Mouse (Mus musculus) E14TG2a.4 (cell line): ENCODE data around the gene U2af2.

Source experiments
- H3K27me3 ChIP-seq: 2 replicates; pipeline ENCODE4 v1.6.1; 2014; ENCODE audit warnings: low read length, control low read depth; ENCODE audit not compliant: insufficient read depth
- H3K36me3 ChIP-seq: 2 replicates; pipeline ENCODE4 v1.6.1; 2014; ENCODE audit warnings: low read length, control low read depth; ENCODE audit not compliant: insufficient read depth
- H3K4me1 ChIP-seq: replicated peaks from 2 replicates; pipeline ENCODE4 v1.6.1; 2014; ENCODE audit warnings: low read depth, low read length, control low read depth
- H3K4me3 ChIP-seq: replicated peaks from 2 replicates; pipeline ENCODE4 v1.5.1; 2014; ENCODE audit warnings: mild to moderate bottlenecking, low read length
- H3K9me3 ChIP-seq: 2 replicates; pipeline ENCODE4 v1.6.1; 2014; ENCODE audit warnings: low read length, control low read depth
- CTCF ChIP-seq: conservative IDR thresholded peaks from 2 replicates; pipeline ENCODE4 v1.5.1; 2014; ENCODE audit warnings: low read length
- NANOG ChIP-seq: IDR thresholded peaks from 2 replicates; pipeline ENCODE4 v1.6.1; 2014; ENCODE audit warnings: borderline replicate concordance, low read length, mixed read lengths
- POU5F1 ChIP-seq: IDR thresholded peaks from 2 replicates; pipeline ENCODE4 v1.6.1; 2014; ENCODE audit warnings: low read length, borderline replicate concordance

The U2af2 gene

DNA sequence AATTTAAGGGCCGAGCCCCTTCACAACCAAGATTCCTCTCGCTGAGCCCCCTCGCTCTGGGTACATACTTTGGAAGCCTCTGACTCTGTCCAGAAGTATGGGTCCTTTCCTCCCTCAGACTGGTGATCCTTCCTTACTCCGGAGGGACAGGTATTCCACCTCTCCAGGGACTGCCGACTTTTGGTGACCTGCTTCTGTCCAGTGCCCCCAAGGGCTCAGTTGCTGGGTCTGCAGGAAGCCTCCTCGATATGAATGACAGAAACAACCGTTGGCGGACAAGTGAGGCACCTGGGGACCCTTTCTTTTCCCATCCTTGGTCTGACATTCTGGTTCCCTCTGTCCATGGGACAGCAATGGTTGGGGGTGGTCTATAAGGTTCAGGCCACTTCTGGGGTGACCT lies 4.6 kb upstream of the U2af2 start:
- Histone ChIP-seq H3K4me1 (peaks cover 64% of the 10 kb centered on the region), H3K9me3 (no peaks in the 10 kb centered on the region), H3K36me3 (peaks cover 14% of the 10 kb centered on the region; the same call in 1 of the 2 replicates), H3K27me3 (peaks cover 66% of the 10 kb centered on the region), H3K4me3 (peak overlapping the region; percentile 84)
- TF ChIP-seq CTCF (no peak), POU5F1 (no peak), NANOG (no peak)

DNA sequence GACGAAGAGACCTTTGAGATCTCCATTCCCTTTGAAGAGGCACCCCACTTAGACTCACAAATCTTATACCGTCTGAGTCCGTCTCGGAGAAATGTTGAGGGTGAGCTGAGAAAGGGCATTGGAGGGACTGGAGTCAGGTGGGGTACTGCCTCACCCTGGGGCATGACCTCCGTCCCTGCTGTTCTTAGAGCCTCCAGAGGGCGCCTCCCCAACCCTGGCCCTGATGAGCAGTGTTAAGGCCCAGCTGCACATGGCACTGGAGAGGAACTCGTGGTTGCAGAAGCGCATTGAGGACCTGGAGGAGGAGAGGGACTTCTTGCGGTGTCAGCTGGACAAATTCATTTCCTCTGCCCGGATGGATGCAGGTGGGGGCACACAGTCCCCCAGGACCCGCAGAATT lies 4.1 kb upstream of the U2af2 start:
- peaks cover 62% of the 10 kb centered on the region for H3K27me3 ChIP-seq
- H3K4me3 ChIP-seq: peak overlapping the region; percentile 84
- TF ChIP-seq NANOG (no peak), CTCF (peak; percentile 18; the same call in 1 of the 2 replicates)
- H3K36me3 ChIP-seq: peaks cover 14% of the 10 kb centered on the region; the same call in 1 of the 2 replicates
- no peaks in the 10 kb centered on the region for H3K9me3 ChIP-seq
- H3K4me1 ChIP-seq: peaks cover 60% of the 10 kb centered on the region

DNA sequence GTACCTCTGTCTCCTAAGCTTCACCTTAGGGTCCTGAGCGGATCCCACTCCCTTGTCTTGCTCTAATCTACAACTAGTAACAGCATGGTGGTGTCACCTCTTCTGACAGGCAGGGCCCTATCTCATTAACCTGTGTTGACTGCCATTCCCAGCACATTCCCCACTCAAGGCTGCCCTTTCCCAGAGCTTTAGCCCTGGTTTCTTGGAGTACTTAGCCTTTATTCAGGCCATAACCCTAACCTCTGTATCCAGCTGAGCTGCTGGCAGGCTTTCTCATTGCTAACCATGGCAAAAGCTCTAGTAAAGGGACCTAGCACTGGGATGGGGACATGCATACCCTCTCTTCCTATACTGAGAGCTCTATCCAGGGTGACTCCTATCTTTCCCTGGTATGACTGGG lies 3.3 kb upstream of the U2af2 start:
- Histone ChIP-seq H3K27me3 (peaks cover 54% of the 10 kb centered on the region), H3K36me3 (peaks cover 14% of the 10 kb centered on the region; the same call in 1 of the 2 replicates), H3K4me3 (no peak overlapping the region), H3K9me3 (no peaks in the 10 kb centered on the region), H3K4me1 (peaks cover 55% of the 10 kb centered on the region)
- TF ChIP-seq NANOG: no peak
- no peak for TF ChIP-seq POU5F1
- TF ChIP-seq CTCF: no peak

DNA sequence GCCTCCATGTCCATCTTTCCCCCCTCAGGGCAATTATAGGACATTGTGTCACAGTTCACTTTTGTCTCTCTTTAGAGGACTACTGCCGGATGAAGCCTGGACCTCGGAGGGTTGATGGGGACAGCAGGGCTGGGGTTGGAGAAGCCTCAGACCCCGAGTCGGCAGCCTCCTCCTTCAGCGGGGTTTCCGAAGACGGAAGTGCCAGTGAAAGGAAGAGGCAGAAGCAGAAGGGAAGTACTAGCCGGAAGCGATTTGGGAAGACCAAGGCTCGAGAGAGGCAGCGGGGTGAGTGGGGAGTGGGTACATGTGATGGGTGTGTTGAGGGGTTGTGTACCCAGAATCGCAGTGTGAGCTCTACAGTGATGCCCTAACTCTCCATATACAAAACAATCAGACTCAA lies 2.5 kb upstream of the U2af2 start:
- H3K4me1 ChIP-seq: peaks cover 55% of the 10 kb centered on the region
- H3K4me3 ChIP-seq: peak overlapping the region; percentile 97; the same call in 1 of the 2 replicates
- TF ChIP-seq POU5F1 (no peak), CTCF (no peak), NANOG (no peak)
- no peaks in the 10 kb centered on the region for H3K9me3 ChIP-seq
- peaks cover 46% of the 10 kb centered on the region for H3K27me3 ChIP-seq
- peaks cover 22% of the 10 kb centered on the region; the same call in 1 of the 2 replicates for H3K36me3 ChIP-seq

DNA sequence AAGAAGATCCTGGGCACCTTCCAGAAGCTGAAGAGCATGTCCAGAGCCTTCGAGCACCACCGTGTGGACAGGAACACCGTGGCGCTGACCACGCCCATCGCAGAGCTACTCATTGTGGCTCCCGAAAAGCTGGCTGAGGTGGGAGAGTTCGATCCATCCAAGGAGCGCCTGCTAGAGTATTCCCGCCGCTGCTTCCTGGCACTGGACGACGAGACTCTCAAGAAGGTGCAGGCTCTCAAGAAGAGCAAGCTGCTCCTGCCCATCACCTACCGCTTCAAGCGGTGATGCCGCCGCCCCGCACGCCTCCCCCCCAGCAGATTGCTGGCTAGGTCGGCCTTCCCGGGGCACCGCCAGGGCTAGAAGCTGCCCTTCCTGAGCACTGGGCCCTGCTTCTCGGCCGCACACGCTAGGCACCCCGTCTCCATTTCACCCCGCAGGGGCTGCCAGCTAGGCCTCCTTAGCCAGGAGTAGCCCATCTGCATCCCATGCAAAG lies 1.7 kb upstream of the U2af2 start:
- peaks cover 55% of the 10 kb centered on the region for H3K4me1 ChIP-seq
- H3K4me3 ChIP-seq: peak overlapping the region; percentile 97
- H3K36me3 ChIP-seq: peaks cover 25% of the 10 kb centered on the region
- no peak for TF ChIP-seq NANOG
- 0 out of 2 replicates have a peak, but pooled peaks have one; percentile 16 for TF ChIP-seq CTCF
- H3K27me3 ChIP-seq: peaks cover 37% of the 10 kb centered on the region
- no peaks in the 10 kb centered on the region for H3K9me3 ChIP-seq

DNA sequence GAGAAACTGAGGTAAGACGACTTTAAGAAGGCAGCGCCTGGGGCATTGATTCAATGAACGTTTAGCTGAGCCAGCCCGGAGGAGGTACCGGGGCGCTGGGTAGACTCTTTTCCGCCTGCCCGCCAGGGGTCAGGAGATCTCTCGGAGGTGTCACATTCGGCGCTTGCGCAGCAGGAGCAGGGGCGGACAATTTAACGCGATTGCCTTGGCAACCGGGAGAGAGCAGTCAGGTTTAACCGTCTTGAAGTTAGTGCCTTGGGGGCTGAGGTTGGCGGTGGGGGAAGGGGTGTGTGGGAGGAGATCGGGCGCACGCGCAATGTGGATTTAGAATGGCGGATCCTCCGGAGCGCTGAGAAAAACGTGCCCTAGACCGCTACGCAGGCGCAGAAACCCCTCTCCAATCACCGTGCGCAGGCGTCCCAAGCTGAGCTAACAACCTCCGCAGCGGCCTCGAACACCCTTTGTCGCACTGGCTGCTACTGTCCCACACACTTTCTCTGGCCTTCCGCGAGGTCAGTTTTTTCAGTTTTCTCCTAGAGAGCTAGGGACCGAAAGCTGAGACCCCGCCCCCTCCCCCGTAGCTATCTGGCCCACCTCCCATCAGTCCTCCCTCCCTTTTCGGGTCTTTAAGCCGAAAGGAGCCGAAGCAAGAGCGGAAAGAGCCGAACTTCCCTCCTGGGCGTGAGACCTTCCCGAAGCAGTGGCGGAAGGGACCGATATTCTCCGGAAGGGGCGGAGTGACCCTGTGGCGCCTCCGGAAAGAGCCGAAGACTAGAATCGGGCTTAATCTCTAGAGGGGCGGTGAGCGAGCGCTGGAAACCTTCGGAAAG lies 784 bp upstream of the U2af2 start:
- Histone ChIP-seq H3K4me3 (peak overlapping the region; percentile 97), H3K36me3 (peaks cover 34% of the 10 kb centered on the region), H3K4me1 (peaks cover 60% of the 10 kb centered on the region), H3K9me3 (no peaks in the 10 kb centered on the region), H3K27me3 (peaks cover 28% of the 10 kb centered on the region)
- TF ChIP-seq CTCF (peak; percentile 51), NANOG (no peak), POU5F1 (no peak)

DNA sequence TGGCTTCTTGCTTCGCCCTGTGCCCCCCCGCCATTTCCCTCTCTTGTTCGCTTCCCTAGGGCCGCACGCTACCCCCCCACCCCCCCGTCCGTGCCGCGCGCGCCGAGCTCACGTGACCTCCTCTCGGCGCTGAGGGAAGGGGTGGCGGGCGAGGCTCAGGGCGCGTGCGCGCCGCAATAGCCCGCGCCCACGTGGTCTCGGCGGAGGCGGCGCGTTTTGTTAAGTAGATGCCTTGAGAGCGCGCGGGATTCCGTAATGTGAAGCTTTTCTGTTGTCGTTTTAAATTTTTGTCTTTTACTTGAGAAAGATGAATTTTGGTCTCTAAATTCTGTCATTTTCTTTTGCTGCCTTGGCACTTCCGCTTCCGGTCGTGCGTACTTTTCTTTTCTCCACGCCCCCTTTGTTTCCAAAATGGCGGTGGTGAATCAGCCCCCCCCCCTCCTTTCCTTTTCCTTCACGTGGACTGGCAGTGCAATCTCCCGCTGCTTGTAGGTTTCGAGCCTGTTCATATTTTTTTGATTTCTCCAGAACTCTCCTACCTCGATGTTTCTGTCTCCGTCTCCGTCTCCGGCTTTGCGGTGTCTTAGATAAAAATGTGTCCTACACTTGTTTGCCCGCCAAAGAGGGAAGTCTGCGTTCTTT lies 538 bp downstream of the U2af2 start:
- Histone ChIP-seq H3K9me3 (no peaks in the 10 kb centered on the region), H3K36me3 (peaks cover 47% of the 10 kb centered on the region), H3K4me3 (peak overlapping the region; percentile 97), H3K4me1 (peaks cover 64% of the 10 kb centered on the region), H3K27me3 (peaks cover 16% of the 10 kb centered on the region)
- no peak for TF ChIP-seq POU5F1
- TF ChIP-seq CTCF: no peak
- TF ChIP-seq NANOG: no peak

DNA sequence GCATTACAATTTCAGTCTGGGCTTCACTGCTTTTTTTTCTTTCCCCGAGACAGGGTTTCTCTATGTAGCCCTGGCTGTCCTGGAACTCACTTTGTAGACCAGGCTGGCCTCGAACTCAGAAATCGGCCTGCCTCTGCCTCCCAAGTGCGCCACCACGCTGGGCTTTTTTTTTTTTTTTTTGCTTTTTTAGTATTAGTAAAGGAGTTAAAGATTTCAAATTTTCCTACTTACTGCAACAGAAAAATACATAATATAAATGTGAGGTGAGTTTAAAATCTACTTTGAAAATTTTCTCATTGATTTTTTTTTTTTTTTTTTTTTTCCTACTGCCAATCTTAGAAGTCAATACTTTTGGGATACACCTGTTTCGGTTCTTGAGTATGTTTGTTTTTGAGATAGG lies 2.9 kb downstream of the U2af2 start:
- H3K4me1 ChIP-seq: peaks cover 69% of the 10 kb centered on the region
- TF ChIP-seq POU5F1 (no peak), CTCF (no peak), NANOG (no peak)
- H3K4me3 ChIP-seq: peak overlapping the region; percentile 97
- no peaks in the 10 kb centered on the region for H3K9me3 ChIP-seq
- H3K36me3 ChIP-seq: peaks cover 59% of the 10 kb centered on the region
- no peaks in the 10 kb centered on the region for H3K27me3 ChIP-seq
